Mouse (Mus musculus): ENCODE results near the gene Ski. TPM values are rescaled to one million over a fixed set of nuclear protein-coding genes. Genes with fewer than 3 reads are reported as not detected.

The Ski gene
- total RNA-seq, 2 experiments from 2014 or later: 89.2 to 89.6 TPM

GRCm38 (mm10) chr4:155217241-155218103 lies 4.9 kb downstream of the Ski start:
- intact Hi-C loops (cut with DNase I): loop anchor here (5.0 kb wide), 1 partner anchor 40 kb away; no protein-coding TSS in a partner anchor
- DNase-seq: no peak

- peak in 1 of 2 experiments; percentile 72 for DNase-seq
- intact Hi-C loops (cut with DNase I): loop anchor here (2.0 to 5.0 kb wide), 2 partner anchors 17 to 39 kb away; no protein-coding TSS in a partner anchor
Observed at GRCm38 (mm10) chr4:155215773-155216630, 6.4 kb downstream of the Ski start.

GRCm38 (mm10) chr4:155215203-155215602 lies 7.2 kb downstream of the Ski start:
- intact Hi-C loops (cut with DNase I): loop anchor here (2.0 to 5.0 kb wide), 2 partner anchors 16 to 38 kb away; no protein-coding TSS in a partner anchor
- peak in 1 of 2 experiments; percentile 66 for DNase-seq

GRCm38 (mm10) chr4:155214793-155215192 lies 7.6 kb downstream of the Ski start:
- intact Hi-C loops (cut with DNase I): loop anchor here (2.0 to 5.0 kb wide), 3 partner anchors 16 to 37 kb away; partner anchors contain the start of gene Faap20
- no peak for DNase-seq

- no peak for DNase-seq
- intact Hi-C loops (cut with DNase I): loop anchor here (2.0 to 5.0 kb wide), 2 partner anchors 15 to 33 kb away; partner anchors contain the start of gene Faap20
Observed at GRCm38 (mm10) chr4:155214188-155214587, 8.2 kb downstream of the Ski start.

- intact Hi-C loops (cut with DNase I): loop anchor here (2.0 to 5.0 kb wide), 2 partner anchors 15 to 34 kb away; partner anchors contain the start of gene Faap20
- no peak for DNase-seq
Observed at GRCm38 (mm10) chr4:155213752-155214054, 8.7 kb downstream of the Ski start.

GRCm38 (mm10) chr4:155213052-155213751 lies 9.2 kb downstream of the Ski start:
- DNase-seq: no peak
- intact Hi-C loops (cut with DNase I): loop anchor here (5.0 kb wide), 1 partner anchor 34 kb away; the partner anchor contains the start of gene Faap20

- DNase-seq: no peak
- intact Hi-C loops (cut with DNase I): no loop called here
Observed at GRCm38 (mm10) chr4:155209494-155209893, 12.9 kb downstream of the Ski start.

GRCm38 (mm10) chr4:155209079-155209478 lies 13.3 kb downstream of the Ski start:
- intact Hi-C loops (cut with DNase I): no loop called here
- DNase-seq: no peak

GRCm38 (mm10) chr4:155208613-155209012 lies 13.8 kb downstream of the Ski start:
- intact Hi-C loops (cut with DNase I): no loop called here
- DNase-seq: no peak

GRCm38 (mm10) chr4:155207841-155208240 lies 14.6 kb downstream of the Ski start:
- intact Hi-C loops (cut with DNase I): no loop called here
- no peak for DNase-seq

GRCm38 (mm10) chr4:155206498-155206897 lies 15.9 kb downstream of the Ski start:
- intact Hi-C loops (cut with DNase I): no loop called here

GRCm38 (mm10) chr4:155205919-155206318 lies 16.5 kb downstream of the Ski start:
- no peak for DNase-seq
- intact Hi-C loops (cut with DNase I): no loop called here

More at GRCm38 (mm10) chr4:155206498-155206897, 15.9 kb downstream of the Ski start:
- no peak for DNase-seq

- intact Hi-C loops (cut with DNase I): no loop called here
- DNase-seq: no peak
Observed at GRCm38 (mm10) chr4:155201764-155202163, 20.6 kb downstream of the Ski start.

- peak in 1 of 2 experiments; percentile 52 for DNase-seq
- intact Hi-C loops (cut with DNase I): no loop called here
Observed at GRCm38 (mm10) chr4:155200861-155201390, 21.5 kb downstream of the Ski start.

- no peak for DNase-seq
- intact Hi-C loops (cut with DNase I): loop anchor here (2.0 kb wide), 1 partner anchor 17 kb away; no protein-coding TSS in a partner anchor
Observed at GRCm38 (mm10) chr4:155197726-155198125, 24.7 kb downstream of the Ski start.

- intact Hi-C loops (cut with DNase I): no loop called here
- no peak for DNase-seq
Observed at GRCm38 (mm10) chr4:155195204-155195603, 27.2 kb downstream of the Ski start.

- no peak for DNase-seq
- intact Hi-C loops (cut with DNase I): no loop called here
Observed at GRCm38 (mm10) chr4:155190275-155190674, 32.1 kb downstream of the Ski start.

GRCm38 (mm10) chr4:155189711-155190139 lies 32.7 kb downstream of the Ski start:
- intact Hi-C loops (cut with DNase I): no loop called here
- DNase-seq: peak in 1 of 2 experiments; percentile 58

- DNase-seq: no peak
- intact Hi-C loops (cut with DNase I): no loop called here
Observed at GRCm38 (mm10) chr4:155188803-155189202, 33.6 kb downstream of the Ski start.
